Mouse (Mus musculus) cerebellum, adult 9-11 months (tissue): Measurements from ENCODE around the gene Syne3.

Experiments
- DNase-seq: peaks from one replicate; pipeline ENCODE4 v3.0.0; 2022

Syne3 gene

DNA sequence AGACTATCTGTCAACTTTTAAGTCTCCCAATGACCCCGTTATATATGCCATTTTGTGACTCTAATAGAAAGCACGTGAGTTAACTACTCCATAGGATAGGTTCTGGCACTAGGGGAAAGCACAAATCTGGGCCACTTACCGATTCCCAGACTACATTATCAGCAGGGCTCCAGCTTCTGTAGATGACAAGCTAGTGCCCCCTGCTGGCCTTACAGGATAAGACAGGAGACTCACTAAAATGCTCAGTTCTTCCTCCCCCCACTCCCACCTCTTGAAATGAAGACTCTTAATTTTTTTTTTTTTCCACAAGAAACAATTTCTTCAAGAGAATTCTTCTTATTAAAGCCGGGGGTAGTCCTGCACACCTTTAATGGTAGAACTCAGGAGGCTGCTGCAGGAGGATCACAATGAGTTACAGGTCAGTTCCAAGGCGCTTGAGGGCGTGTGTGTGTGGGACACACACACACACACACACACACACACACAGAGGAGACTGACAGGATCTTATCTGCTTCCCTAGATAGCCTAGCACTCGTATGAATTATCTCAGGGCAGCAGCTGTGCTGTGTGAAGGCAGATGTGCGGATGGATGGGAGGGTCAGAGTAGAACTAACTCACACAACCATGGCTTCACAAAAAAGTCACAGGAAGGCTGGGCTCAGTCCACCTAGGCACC, 15.8 kb upstream of the Syne3 start:
- DNase-seq: peak; percentile 56

DNA sequence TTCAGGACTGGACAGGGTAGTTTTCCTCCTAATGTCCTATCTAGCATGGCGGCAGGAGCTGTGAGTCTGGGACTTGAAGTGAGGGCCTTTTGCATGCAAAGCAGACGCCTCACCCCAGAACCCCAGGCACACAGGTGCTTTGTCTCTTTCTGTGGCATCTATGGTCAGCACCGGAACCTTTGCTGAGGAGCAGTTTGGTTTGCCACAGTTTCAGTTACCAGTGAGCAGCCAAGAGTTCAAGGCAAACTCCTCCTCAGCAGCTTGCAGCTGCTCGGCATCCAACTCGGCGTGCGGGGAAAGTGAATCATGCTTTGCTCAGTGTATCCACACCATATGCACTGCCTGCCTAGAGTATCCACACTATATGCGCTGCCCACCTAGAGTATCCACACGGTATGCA, 13.2 kb upstream of the Syne3 start:
- DNase-seq: no peak

DNA sequence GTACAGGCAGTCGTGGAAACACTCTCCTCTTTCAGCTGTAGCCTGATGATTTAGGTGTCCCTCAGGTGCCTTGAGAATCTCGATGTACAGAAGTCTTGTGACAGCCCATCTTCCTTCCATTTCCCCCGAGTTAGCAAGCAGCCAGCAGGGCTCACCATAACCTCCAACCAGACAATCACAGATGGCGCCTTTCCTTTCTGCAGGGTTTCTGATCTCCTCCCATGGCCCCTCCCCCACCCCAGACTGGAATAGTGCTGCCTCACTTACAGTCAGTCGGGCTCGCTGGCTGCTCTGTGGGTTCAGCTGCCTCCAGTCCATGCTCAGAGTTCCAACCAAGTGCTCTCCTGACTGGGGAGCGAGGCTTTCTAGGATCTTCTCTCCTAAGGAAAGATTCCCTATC, 12.5 kb upstream of the Syne3 start:
- DNase-seq: no peak

DNA sequence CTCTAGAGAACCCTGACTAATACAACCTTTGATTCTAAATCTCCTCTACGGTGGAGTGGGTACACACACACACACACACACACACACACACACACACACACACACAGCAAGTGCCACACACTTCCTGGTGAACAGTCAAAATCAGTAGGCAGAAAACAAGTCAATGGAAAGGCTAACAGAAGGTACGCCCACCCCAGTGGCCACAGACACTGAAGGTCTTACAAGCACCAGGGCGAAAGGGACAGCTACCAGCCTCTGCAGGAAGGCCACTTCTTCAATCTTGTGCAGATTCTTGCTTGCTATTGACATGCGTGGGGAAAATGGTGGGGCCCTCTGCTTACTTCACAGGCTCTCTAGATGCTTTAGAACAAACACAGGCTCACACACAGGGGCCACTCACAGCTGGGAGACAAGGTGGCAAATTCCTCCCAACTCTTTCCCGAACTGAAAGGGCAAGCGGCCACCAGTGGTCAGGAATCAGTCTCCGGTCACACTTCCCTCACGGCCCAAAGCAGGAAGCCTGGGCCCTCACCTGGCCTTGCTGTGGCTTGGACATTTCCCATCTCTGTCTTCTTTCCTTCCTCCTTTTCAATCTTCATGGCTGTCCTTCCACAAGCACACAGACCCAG, 11.9 kb upstream of the Syne3 start:
- DNase-seq: no peak

DNA sequence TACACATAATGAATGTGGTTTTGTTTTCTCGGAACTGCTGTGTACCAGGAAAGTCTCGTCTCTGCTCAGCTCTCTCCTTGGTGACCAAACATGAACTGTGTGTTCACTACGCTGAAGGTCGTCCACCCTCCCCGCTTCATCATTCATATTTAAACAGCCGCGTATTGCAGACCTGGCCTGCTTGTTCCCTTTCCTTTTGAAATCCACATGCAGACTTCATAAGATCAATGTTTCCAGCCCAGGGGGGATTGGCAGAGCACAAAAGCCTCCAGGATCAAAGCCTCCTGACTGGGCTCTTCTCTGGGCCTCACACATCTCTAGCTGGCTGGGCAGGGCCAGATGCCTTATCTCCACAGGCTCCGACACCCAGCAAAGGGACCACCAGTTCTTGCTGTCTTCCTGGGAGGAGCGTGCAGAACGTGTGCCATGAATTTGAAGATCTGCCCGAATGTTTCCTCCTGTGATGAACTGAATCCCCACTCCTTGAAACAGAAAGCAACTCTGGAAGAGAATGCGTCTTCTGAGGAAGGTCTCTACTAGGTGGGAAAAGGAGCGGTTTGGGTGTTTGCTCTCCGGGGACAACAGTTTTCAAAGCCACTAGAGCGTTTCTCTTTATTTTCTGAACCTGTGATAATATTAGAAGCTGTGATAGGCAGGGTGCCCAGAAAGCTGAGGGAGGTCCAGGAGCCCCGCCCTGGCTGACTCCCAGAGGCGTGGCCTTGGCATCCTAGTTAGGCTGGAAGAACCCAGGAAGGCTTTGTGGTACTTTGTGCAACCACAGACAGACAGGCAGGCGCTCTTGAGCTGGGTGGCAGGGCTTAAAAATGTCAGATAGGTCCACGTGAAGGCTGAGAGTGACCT, 10.0 kb upstream of the Syne3 start:
- no peak for DNase-seq

DNA sequence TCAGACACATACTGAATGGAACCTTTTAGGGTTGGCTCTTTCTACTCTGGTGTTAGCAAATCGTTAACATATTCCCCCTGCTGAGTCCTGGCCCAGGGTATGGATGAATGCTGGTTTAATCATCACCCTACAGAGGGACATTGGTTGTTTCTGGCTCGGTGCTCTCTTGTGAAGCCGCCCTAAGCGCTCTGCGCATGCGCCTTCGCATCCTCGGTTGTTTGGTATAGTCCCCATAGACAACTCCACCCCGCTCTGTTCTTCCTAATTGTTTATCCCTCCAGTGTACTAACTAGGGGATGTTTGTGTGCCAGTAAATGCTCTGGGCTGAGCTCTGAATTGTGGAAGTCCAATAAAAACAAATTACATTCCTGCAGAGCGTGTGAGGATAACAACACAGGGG, 7.0 kb upstream of the Syne3 start:
- DNase-seq: no peak

DNA sequence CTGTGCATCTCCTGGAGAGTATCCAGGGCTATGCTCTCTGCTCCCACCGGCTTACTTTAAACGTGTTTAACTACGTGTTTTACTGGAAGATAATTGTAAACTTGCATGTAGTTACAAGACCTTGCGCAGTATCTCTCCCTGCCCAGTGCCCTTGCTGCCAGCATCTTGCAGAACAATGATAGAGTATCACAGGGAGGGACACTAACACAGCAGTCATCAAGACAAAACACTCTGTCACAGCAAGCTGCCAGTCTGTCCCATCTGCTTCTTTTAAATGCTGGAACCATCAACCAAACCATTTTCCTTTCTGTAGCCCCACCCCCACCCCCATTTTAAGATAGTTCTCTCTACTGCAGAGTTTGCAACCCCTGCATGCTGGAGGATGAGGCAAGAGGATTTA, 6.6 kb upstream of the Syne3 start:
- no peak for DNase-seq

DNA sequence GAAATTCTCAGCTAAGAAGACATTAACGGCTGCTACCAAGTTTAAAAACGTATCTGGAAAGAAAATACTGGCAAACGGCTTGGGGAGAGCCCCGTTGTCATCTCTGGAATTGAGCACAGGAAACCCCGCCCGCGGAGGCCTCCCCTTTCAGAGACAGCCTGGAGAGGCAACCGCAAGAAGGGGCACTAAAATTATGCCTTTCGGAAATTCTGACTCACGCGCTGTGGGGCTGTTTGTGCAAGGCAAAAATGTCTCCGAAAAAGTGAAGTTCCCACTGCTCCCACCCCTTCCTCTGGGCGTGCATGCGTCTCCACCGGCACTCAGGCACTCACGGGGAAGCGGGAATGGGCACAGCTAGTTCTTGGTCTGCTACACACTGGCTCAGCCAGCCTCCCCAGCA, 3.5 kb upstream of the Syne3 start:
- DNase-seq: no peak

DNA sequence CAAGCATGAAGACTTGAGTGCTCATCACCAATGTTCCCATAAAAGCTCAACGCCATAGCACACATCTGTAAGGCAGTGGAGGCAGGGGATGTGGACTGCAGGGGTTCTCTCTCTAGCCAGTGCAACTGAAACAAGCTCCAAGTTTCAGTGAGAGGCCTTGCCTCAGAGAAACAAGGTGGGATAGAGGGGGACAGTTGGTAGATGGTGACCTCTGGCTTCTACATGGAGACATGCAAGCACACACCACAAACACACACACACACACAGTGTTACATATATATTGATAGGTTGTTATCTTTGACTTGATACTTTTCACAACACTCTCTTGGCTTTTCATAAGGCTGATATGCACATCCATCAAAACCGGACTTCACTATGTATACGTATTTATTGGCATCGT, 2.7 kb upstream of the Syne3 start:
- no peak for DNase-seq

DNA sequence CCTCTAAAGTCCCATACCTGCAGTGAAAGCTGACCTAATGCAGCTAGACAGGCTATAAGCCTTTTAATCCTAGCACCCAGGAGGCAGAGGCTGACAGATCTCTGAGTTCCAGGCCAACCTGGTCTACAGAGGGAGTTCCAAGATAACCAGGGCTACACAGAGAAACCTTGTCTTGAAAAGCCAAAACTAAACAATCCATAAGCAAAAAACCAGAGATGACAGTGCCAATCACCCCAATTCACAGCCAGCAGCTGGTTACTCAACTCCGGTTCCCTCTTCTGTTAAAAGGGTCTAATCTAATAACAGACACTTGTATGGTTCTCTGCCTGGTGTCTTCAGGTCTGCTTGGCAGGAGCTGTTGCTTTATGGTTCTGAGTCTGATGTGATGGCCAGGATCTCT, 2.0 kb upstream of the Syne3 start:
- no peak for DNase-seq

DNA sequence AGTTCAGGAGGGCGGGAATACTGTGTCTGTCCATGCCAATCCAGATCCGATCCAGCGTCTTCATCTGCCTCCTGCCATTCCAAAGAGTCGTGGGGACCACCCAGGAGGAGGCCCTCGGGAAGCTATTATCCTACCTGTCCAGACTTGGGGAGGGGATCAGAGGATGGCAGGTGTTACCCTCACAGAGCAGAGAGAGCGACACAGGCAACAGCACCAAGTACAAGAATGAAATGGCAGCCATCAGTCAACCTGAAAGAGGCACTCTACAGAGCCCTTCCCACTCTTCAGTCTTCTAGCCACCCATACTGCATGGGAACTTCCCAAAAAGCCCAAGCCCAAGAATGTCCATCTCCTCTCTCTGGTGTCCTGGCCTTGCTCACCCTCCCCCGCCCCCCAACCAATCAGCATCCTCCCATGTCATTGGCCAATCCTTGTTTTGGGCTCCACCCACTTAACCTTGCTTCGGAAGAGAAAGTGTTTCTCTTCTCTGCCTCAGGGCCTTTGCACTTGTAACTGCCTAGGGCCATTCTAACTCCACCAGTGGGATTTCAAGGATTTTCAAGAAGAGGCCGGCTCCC, 693 bp upstream of the Syne3 start:
- DNase-seq: no peak

DNA sequence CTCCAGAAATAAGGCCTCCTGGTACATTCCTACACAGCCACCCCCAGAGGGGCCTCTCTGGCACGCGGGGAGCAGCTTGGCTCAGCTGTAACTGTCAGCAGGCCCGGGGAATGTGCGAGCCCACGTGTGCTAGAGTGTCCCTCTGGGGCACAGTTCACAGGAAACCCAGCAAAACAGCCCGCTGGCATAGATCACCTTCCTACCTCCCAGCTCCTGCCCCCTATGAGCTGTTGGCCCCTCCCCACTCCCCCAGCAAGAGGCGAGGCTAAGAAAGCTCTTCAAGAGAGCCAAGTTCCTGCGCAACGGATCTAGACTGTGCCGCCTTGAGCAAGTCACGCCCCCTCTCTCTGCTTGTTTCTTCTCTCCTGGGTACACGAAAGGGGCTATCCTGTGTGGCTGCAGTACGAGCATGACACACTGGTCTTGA, 844 bp downstream of the Syne3 start:
- DNase-seq: no peak

DNA sequence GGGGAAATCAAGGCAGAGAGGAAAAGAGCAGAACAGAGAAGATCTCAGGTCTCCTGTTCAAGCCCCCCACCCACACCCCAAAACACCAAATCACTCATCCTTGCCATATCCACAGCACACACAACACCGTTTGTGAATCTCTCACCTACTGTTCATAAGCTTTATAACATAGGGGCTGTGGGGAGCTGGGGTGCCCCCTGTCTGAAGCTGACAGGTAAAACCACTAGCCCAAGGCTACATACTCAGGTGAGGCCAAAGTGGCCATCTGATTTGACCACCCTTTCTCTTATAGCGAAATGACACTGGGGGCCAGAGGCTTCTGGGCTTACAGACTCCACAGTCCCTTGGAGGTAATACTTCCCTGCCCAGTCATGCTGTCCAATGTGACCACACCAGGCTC, 1.5 kb downstream of the Syne3 start:
- DNase-seq: no peak

DNA sequence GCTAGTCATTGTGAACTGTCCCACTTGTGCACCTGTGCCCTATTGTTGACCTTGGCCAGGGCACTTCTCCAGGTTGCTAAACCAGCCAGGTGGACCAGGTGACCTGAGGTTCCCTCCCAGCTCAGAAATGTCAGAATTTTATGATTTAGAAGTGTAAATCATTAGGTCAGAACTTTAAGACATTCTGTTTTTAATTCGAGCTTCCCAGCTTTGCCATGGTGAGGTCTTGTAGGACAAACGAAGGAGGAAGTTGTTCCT, 4.0 kb downstream of the Syne3 start:
- no peak for DNase-seq

DNA sequence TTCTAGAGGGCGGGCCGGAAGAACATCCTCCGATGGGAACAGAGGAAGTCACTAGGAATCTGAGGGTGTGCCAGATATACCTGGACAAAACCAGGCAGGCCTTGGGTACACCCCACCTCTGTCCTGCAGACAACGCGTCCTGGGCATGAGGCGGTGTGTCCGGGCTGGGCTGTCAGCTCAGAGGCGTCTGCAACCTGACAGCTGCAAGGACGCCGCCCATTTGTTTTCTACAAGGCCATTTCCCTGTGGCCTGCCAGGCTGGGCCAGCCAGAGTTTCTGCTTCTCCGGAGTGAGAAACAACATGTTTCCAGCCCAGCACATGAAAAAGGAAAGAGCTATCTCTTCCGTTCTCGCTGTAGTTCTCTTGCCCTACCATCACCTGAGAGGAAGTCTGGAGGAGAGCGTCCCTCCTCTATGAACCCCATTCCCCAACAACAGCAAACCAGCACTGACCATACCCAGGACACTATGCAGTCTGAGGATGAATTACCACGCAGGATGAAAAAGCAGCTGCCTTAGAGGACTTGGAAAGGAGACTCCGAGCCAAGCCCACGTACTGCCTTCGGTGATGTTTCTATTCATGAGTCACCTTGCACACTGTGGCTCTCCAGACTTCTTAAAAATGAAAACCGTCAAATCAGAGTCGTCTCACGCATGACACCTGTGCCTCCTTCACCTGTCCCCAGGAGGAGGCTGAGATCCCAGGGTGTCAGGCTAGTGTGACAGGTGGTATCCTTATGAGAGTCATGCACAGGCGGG, 4.5 kb downstream of the Syne3 start:
- DNase-seq: no peak

DNA sequence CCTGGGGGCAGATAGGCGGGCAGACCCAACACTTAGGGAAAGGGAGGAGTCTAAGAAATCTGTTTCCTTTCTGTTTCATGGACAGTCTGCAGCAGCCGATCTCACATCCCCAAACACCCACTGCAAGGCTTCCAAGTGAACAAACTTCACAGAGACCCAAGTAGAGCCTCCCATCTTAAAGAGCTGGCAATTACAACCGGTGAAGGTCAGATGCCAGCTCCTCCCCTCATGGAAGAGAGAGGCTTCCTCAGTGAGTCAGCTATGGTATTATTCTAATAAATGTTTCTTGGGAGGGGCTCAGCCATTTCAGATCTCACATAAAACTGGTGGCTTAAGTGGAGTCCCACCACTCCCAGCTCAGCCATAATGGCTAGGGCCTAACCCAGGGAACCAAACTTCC, 5.9 kb downstream of the Syne3 start:
- no peak for DNase-seq

DNA sequence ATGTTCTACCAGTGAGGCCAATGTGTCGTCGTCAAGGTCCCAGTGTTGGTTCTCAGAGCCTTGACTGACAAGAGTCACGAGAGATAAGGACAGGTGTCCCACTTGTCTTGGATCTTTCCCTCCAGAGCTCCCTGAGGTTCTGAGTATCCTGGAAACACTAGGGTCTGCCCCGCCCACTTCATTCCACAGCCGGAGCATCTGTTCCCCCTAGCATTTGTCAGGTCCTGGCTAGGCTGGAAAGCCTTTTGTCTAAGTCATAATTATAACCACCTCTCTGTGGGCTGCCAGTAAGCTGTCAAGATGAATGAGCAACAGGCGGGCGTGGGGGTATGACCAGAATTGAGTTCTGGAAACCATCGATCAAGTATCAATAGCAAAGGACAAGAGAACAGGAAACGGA, 6.5 kb downstream of the Syne3 start:
- no peak for DNase-seq

DNA sequence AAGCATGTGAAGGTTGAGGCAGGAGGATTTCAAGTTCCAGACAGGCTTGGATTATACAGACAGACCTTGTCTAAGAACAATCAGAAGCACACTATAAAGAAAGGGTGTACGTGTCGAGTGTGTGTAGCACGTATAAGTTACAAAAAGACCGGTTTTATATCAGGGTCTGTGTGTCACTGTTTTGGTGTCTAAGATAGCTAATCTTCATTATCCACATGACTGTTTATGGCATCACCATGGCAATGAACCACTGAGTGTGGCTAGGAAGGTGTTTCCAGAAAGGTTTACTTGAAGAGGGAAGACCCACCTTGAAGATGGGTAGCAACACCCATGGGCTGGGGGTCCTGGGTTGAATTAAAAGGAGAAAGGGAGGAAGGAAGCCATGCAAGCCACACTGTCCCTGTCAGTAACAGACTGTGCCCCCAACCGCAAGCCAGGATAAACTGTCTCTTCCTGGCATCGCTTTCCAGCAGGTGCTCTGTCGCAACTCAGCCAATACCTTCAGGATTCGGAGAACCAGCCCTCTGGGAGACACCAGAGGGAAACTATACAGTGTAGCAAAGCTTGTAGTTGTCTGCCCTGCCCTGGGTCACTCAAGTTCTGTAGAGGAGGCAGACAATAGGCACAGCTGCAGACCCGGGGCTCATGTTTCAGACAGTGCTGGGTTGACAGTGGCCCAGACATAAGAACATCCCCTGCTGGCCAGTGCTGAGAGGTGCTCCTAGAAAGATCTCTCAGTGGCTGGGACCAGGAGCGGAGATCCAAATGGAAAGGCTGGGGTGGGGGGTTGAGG, 7.1 kb downstream of the Syne3 start:
- no peak for DNase-seq

DNA sequence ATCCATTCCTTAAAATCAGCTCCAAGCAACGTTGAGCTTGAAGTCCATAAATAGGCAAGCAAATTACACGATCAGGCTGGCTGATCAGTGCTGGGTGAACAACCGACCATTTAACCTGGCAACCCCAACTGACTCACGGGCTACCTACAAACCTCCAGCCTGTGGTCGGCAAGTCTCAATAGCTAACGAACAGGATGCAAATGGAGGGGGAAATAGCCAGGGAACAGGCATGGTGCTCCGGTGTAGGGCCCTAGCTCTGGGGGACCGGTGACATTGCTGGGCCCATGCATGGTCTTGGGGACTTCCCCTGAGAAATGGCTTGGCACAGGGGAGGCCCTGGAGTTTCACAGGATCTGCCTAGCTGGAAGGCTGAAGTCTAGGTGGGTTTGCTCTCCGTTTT, 8.3 kb downstream of the Syne3 start:
- no peak for DNase-seq

DNA sequence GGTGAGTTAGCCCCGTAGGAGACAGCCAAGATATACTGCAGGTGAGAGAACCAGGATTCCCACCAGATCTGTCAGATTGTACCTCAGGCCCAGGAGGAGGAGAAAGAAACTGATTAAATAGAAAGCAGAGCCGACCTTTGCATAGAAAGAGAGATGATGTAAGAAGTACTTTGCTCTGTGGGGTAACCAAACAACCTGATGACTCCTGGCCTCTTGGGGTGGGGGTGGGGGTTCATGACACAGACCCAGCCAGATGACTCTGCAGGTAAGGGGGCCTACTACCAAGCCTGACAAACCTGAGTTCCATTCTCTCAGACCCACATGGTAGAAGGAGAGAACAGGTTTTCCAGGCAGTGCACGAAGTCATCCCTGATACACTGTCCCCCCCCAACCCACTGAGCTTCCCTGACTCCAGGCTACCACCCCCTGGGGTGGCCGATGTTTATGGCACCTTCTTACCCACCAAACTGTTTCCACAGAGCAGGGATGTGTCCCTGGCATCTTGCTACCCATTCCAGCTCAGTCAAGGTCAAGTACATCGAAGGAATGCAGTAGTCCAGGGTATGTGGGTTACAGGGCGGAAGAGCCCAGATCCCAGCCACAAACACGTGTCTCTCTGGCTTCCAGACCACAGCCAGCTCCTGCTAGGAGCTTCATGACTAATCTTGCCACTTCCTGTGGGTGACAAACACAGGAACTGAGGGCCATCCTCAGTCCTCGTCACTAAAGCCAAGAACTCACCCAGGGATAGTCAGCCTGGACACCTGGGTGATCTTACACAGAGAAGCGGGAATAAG, 8.9 kb downstream of the Syne3 start:
- no peak for DNase-seq

DNA sequence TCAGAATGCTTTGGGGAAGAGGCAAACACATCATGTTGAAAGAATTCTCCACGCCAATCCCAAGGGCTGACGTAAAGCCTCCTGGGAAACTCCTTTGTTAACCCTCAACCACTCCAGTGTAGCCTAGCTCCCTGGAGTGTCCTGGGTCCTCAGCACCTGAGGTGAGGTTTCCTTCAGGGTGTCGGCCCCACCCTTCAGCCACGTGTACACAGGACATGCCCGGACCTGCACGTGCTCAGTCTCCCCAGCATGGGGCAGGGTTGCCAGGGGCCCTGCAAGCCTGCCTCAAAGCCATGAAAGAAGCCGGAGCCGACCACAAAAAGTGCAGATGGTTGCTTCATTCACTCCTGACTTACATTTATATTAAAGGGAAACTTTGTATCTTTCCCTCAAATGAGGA, 10.4 kb downstream of the Syne3 start:
- DNase-seq: no peak

DNA sequence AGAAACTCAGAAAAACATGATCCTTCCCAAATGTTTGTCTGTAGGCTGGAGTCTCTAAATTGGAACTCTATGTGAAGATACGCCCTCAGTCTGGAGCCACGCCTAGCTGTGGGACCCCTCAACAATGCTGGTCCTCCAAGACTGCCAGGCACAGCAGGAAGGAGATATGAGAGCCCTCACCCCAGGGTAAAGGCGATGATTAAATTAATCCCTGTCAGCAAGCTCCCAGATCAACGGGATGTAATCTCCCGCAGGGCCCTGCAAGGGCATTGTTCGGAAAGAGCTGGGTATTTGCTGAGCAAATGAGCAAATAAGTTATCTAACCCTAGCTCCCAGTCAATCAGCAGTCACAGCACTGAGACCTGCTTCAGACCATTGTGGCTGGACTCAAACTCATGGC, 11.1 kb downstream of the Syne3 start:
- no peak for DNase-seq
